Mouse (Mus musculus): ENCODE measurements around the gene Ccm2l. TPM values are rescaled to one million over a fixed set of nuclear protein-coding genes. Genes with fewer than 3 reads are reported as not detected.

Ccm2l gene
- total RNA-seq (2014; fragmentation: Nextera tagmentation) (not detected in 2 replicates), total RNA-seq (2017) (not detected in 2 replicates)

GRCm38 (mm10) chr2:153065747-153066508 is at the start of gene Ccm2l:
Gene Ccm2l (plus strand): TSS chr2:153065955.
- no peak for ATAC-seq (replicated peaks; ENCODE audit: low FRiP score, low TSS enrichment, poor library complexity, severe bottlenecking)

GRCm38 (mm10) chr2:153016786-153017185 is 49.0 kb upstream of the Ccm2l start:
- ATAC-seq (replicated peaks; ENCODE audit: low FRiP score, low TSS enrichment, poor library complexity, severe bottlenecking), result no peak

GRCm38 (mm10) chr2:153019355-153019754 is 46.4 kb upstream of the Ccm2l start:
- ATAC-seq (replicated peaks; ENCODE audit: low FRiP score, low TSS enrichment, poor library complexity, severe bottlenecking), result no peak

- ATAC-seq (replicated peaks; ENCODE audit: low FRiP score, low TSS enrichment, poor library complexity, severe bottlenecking), result no peak
These were observed 44.6 kb upstream of the Ccm2l start for GRCm38 (mm10) chr2:153021163-153021562.

GRCm38 (mm10) chr2:153022855-153023254 is 42.9 kb upstream of the Ccm2l start:
- ATAC-seq (replicated peaks; ENCODE audit: low FRiP score, low TSS enrichment, poor library complexity, severe bottlenecking), result no peak

- no peak for ATAC-seq (replicated peaks; ENCODE audit: low FRiP score, low TSS enrichment, poor library complexity, severe bottlenecking)
These were observed 39.7 kb upstream of the Ccm2l start for GRCm38 (mm10) chr2:153026052-153026451.

GRCm38 (mm10) chr2:153027501-153027900 is 38.3 kb upstream of the Ccm2l start:
- no peak for ATAC-seq (replicated peaks; ENCODE audit: low FRiP score, low TSS enrichment, poor library complexity, severe bottlenecking)

GRCm38 (mm10) chr2:153030422-153030821 is 35.3 kb upstream of the Ccm2l start:
- no peak for ATAC-seq (replicated peaks; ENCODE audit: low FRiP score, low TSS enrichment, poor library complexity, severe bottlenecking)

GRCm38 (mm10) chr2:153031126-153032082 is 34.4 kb upstream of the Ccm2l start, which contains the start of gene Xkr7:
Gene Xkr7 (plus strand): TSS chr2:153031852.
- no peak for ATAC-seq (replicated peaks; ENCODE audit: low FRiP score, low TSS enrichment, poor library complexity, severe bottlenecking)

GRCm38 (mm10) chr2:153032083-153032842 is 33.5 kb upstream of the Ccm2l start:
- peak; percentile 91 for ATAC-seq (replicated peaks; ENCODE audit: low FRiP score, low TSS enrichment, poor library complexity, severe bottlenecking)

- no peak for ATAC-seq (replicated peaks; ENCODE audit: low FRiP score, low TSS enrichment, poor library complexity, severe bottlenecking)
These were observed 32.8 kb upstream of the Ccm2l start for GRCm38 (mm10) chr2:153032973-153033372.

- ATAC-seq (replicated peaks; ENCODE audit: low FRiP score, low TSS enrichment, poor library complexity, severe bottlenecking), result no peak
These were observed 32.1 kb upstream of the Ccm2l start for GRCm38 (mm10) chr2:153033545-153034230.

GRCm38 (mm10) chr2:153036690-153037089 is 29.1 kb upstream of the Ccm2l start:
- ATAC-seq (replicated peaks; ENCODE audit: low FRiP score, low TSS enrichment, poor library complexity, severe bottlenecking), result no peak

GRCm38 (mm10) chr2:153043886-153044285 is 21.9 kb upstream of the Ccm2l start:
- ATAC-seq (replicated peaks; ENCODE audit: low FRiP score, low TSS enrichment, poor library complexity, severe bottlenecking), result no peak

GRCm38 (mm10) chr2:153045884-153046299 is 19.9 kb upstream of the Ccm2l start:
- ATAC-seq (replicated peaks; ENCODE audit: low FRiP score, low TSS enrichment, poor library complexity, severe bottlenecking), result no peak

GRCm38 (mm10) chr2:153047828-153048465 is 17.8 kb upstream of the Ccm2l start:
- ATAC-seq (replicated peaks; ENCODE audit: low FRiP score, low TSS enrichment, poor library complexity, severe bottlenecking), result peak; percentile 62; the same call in 1 of the 2 replicates

- ATAC-seq (replicated peaks; ENCODE audit: low FRiP score, low TSS enrichment, poor library complexity, severe bottlenecking), result no peak
These were observed 16.3 kb upstream of the Ccm2l start for GRCm38 (mm10) chr2:153049288-153049996.

- ATAC-seq (replicated peaks; ENCODE audit: low FRiP score, low TSS enrichment, poor library complexity, severe bottlenecking), result no peak
These were observed 15.8 kb upstream of the Ccm2l start for GRCm38 (mm10) chr2:153049997-153050358.
